Mouse (Mus musculus) brain, embryonic 14.5 days (tissue): ENCODE data around the gene F13a1. TPM values are rescaled to one million over a fixed set of nuclear protein-coding genes. Genes with fewer than 3 reads are reported as not detected.
A peak's percentile ranks its signal among the peaks of the same experiment; 100 is the strongest.

ENCODE experiments used
- DNase-seq: peaks from one replicate; pipeline ENCODE4 v3.0.0-alpha.2; 2011; ENCODE audit warnings: low read depth
- CTCF ChIP-seq: fragments of 200-500 bp; IDR thresholded peaks from 2 replicates; pipeline ENCODE4 v1.5.1; 2012; ENCODE audit warnings: inconsistent platforms, mild to moderate bottlenecking, moderate library complexity, borderline replicate concordance; ENCODE audit not compliant: insufficient read depth, insufficient read length; ENCODE audit errors: extremely low read depth
- POLR2A ChIP-seq: fragments of 200-500 bp; IDR thresholded peaks from 2 replicates; pipeline ENCODE4 v1.6.1; 2012; ENCODE audit warnings: mild to moderate bottlenecking, inconsistent platforms, borderline replicate concordance; ENCODE audit not compliant: poor library complexity, insufficient read depth, insufficient read length, severe bottlenecking; ENCODE audit errors: extremely low read depth
- polyA plus RNA-seq: library from polyadenylated mRNA; depleted of rRNA; stranded (reverse); fragments of >200 nt; gene quantifications from 2 replicates; pipeline ENCODE4 v1.2.3, GENCODE M21; 2012

F13a1 gene
- polyA plus RNA-seq, 1 experiment, result 6.0 TPM

DNA sequence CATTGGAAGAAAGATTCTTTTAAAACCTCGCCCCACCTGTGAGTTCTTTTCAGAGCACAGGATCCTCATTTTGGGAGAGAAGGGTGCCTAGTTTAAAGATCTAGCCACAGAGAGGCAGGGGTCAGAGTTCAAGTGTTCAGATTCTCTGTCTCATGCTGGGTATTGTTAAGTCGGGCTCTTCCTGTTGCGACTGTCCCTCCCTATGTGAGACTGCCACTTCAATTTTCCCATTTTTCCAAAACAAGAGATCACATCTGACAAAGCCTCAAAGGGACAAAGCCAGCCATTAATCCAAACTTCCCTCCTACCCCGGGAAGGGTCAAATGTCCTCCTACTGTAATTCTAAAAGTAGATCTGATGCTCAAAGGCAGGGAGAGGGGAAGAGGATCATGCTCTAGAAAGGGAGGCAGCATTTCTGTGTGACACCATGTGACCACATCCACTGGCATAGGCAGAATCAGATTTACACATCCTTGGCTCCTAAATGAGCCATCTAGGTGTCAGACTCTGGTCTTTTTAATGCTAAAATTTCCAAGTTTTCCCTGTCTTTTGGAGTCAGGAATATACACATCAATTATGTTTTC lies 24.0 kb downstream of the F13a1 start:
- DNase-seq, result peak; percentile 54
- no peak for TF ChIP-seq POLR2A
- TF ChIP-seq CTCF, result no peak

DNA sequence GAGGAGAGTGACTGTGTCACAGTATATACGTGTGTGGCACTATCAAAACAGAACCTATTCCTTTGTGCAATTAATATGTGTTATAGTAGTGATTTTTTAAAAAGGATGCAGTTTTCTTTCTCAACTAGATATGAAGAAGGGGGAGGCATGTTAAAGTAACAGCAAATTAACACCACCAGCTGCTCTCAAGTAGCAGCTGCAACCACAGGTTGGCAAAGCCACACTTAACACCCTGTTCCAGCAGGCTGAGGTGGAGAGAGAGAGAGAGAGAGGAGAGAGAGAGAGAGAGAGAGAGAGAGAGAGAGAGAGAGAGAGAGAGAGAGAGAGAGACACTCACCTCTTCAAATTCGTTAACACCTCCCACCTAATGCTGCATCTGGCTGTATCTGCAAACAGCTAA lies 28.5 kb downstream of the F13a1 start:
- DNase-seq, result peak; percentile 32

DNA sequence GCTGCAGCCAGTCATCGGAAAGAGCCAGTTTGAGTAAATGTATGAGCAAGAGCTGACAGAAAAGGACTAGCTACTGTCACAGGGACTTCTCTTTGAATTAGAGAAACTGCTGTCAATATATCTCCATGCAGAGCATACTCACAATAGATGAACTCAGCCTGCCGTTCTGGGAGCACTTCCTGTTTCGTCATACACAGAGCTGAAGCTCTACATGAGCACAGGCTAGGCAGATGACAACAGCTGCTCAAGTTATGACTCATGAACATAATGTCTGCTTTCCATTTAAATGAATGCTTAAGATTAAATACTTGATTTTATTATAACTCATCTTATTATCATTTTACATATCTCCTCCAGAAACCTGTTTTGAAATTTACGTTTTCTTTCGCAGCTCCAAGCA lies 39.3 kb downstream of the F13a1 start:
- no peak for DNase-seq
- TF ChIP-seq POLR2A (no peak), CTCF (no peak)

More for the DNA sequence above, 28.5 kb downstream of the F13a1 start:
- TF ChIP-seq POLR2A (no peak), CTCF (no peak)

DNA sequence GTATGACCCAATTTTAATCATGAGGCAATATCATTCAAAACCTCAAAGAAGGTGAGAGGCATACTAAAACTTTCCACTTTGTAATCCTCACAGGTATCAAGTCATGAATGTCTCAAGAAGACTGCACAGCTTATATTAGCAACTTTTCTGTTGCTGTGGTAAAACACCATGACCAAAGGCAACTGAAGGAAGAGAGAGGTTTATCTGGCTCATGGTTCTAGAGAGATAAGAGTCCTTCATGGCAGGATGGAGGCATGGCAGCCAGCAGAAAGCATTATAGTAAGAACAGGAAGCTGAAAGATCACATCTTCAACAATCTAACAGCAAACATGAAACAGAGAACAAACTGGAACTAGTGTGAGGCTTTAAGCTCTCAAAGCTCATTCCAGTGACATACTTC lies 43.8 kb downstream of the F13a1 start:
- TF ChIP-seq CTCF, result no peak
- no peak for TF ChIP-seq POLR2A
- no peak for DNase-seq

DNA sequence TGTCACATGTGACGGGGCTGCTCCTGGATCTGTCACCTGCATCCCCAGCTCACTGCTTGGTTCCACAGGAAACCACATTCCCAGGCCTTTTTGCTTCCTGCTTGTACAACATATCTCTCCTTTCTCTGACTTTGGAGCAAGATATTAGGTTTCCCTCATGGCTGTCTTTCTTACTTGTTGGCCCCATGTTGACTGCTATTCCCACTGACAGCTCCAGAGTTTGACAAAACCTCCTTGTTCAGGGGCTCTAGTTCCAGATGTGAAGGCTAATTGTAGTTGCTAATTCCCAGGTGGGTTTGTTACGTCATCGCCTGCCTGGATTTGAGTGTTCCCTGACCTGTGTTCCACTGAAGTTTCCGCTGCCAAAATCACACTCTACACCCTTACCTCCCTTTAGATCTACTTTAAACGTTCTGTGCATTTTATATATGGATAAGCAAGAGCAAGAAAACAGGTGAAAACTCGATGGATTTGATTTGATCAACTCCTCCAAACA lies 50.8 kb downstream of the F13a1 start:
- TF ChIP-seq CTCF (no peak), POLR2A (no peak)
- DNase-seq, result no peak

DNA sequence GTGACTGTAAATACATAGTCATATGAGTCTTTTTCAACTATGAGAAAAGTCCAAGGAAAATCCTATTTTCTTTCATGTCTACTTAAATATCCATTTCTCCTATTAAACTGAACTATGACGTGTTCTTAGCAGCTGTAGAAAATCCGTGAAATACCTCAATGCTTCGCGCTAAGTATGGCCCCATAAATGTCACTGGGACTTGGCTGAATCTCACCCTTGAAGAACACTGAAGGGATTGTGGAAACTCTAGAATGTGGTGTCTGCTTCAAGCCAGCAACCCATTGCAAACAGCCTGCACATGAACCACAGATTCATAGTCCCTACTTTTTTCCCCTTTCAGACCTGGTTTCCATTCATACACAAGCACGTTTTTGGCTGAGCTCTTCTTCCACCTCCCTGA lies 56.5 kb downstream of the F13a1 start:
- TF ChIP-seq POLR2A (no peak), CTCF (no peak)
- DNase-seq, result no peak

DNA sequence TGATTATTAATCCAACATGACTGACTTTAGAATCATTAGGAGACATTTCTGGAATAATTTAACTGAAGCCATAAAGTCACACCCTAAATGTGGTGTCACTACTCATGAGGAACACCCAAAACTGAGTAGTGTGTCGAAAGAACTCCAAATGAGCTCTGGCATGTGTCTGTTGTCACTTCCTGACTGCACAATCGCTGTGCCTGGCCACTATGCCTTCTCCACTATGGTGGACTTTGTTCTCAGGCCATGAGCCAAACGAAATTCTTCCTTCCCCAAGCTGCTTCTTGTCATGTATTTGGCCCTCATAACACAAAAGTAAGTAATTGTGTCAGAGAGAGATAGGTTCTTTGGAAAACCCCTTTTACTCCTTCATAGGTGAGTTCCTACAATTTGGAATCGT lies 61.7 kb downstream of the F13a1 start:
- no peak for DNase-seq
- no peak for TF ChIP-seq POLR2A
- TF ChIP-seq CTCF, result no peak

DNA sequence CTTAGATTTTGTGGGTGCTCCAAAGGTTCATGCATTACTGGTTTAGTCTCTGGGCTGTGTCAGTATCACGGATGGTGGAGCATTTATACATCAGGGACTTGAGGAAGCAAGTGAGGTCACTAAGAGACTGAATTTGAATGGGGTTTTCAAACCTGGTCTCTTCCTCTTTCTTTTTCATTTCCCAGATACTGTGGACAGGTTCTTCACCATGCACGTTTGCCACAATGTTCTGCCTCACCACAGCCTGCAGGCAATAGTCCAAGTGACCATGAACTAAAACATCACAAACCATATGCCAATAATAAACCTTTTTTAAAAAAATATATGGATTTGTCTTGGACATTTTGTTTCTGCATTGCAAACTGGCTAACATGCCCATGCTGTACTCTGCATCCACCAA lies 77.0 kb downstream of the F13a1 start:
- DNase-seq, result no peak
- no peak for TF ChIP-seq POLR2A

DNA sequence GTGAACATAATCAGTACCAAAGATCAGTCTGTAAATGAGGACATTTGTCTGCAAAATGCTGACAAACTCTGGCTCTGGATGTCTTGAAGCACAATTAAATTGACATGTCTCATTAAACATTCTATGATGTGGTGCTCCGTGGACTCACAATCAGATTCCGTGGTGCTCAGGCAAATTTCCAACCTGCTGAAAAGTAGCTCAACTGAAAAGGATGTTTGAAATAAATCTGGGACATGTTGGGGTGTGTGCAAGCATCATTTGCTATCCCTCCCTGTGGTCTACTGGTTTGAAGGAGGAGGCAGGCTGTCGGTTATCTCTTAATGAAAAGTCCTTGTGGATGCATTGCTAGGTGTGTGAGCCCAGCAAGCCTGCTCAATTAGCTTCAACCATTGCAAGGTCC lies 77.8 kb downstream of the F13a1 start:
- peak; percentile 8 for DNase-seq
- TF ChIP-seq CTCF (no peak), POLR2A (no peak)

DNA sequence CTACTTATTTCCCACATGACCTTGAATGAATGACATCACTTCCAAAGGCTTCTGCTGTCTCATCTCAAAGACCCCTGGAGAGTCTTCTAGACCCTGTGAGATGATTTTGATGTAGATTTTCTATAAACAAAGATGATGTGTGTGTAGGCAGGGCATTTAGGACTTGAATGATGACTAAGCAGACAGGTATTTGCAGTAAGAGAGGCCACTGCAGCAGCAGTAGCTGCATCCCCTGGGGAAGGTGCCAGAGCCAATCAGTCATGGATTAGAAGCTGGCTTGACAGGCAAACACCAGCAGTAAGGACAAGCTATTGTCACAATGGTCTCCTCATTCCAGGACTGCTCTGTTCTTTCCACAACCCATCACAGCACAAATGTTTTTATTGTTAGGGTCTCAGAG lies 87.1 kb downstream of the F13a1 start:
- no peak for TF ChIP-seq CTCF
- TF ChIP-seq POLR2A, result no peak
- DNase-seq, result no peak

DNA sequence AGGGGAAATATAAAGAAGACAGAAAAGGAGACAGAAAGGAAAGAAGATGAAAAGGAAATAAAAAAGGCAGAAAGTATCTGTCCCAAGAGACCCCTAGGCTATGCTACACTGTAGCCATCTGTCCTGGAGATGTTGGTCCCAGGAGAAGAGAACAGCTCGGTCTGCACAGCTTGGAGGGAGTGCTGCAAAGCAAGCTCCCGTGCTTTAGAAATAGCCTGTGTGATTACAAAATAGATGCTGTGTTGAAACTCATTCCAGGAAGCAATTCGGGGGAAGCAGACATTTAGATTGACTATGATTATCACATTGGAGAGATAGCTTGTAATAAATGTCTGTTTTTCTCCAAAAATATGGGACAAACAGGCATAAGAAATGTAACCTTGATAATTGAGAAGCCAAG lies 91.0 kb downstream of the F13a1 start:
- no peak for TF ChIP-seq POLR2A
- TF ChIP-seq CTCF, result no peak

DNA sequence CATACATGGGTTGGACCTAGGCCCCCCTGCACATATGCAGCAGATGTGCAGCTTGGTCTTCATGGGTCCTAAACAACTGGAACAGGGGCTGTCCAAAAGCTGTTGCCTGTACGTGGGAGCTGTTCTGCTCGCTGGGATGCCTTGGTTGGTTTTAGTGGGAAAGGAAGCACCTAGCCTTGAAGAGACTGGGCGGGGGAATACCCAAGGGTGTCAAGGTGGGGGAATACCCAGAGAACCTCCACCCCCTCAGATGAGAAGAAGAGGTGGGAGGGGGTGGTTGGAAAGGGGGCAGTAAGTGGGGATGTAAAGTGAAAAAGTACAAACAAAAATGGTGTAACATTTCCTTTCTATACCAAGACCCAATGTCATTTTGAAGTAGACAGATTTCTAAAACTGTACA lies 95.1 kb downstream of the F13a1 start:
- no peak for DNase-seq
- TF ChIP-seq POLR2A (no peak), CTCF (no peak)

More for the DNA sequence above, 91.0 kb downstream of the F13a1 start:
- DNase-seq, result no peak

DNA sequence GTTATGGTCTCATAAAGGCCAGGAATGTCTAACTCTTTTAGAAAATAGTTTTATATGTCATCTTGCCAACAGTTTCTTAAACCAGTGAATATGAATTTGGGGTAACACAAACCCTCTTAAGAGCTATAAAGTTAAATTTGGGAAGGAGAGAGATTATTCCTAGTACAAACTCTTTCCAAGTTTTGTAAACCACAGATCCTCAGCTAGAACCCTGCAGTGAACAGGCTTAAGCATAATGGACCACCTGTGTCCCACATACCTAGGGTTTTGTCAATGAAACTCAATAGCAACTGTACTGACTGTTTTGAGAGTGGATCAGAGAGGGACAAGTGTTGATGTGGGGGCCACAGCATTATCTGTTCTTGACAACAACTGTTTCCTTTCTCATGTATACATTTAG lies 96.4 kb downstream of the F13a1 start:
- no peak for TF ChIP-seq POLR2A
- TF ChIP-seq CTCF, result no peak
- no peak for DNase-seq

DNA sequence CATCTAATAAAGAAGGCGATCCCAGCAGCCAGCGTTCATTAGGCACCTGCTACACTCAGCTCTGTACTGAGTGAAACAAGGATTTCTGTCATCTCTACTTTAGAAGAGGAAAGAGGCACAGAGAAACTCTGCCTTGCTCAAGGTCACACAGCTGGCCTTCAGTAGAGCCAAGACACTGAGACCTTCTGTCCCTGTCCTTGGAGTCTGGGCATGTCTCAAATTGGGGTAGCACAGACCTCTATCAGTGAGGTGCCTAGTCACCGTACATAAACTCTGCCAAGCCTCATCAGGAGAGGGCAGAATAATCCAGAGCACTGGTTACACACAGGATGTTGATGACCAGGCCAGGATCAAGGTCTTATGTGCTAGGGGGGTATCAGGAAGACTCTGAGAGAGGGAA lies 108.2 kb downstream of the F13a1 start:
- DNase-seq, result peak; percentile 18
- TF ChIP-seq CTCF (no peak), POLR2A (no peak)
